Mouse (Mus musculus): ENCODE results near the gene Glra2.
"Not testable (repeated sequence)": the region's sequence is repeated elsewhere in the genome, so short reads cannot be mapped to it uniquely, and the experiment has no call there.

The Glra2 gene

DNA sequence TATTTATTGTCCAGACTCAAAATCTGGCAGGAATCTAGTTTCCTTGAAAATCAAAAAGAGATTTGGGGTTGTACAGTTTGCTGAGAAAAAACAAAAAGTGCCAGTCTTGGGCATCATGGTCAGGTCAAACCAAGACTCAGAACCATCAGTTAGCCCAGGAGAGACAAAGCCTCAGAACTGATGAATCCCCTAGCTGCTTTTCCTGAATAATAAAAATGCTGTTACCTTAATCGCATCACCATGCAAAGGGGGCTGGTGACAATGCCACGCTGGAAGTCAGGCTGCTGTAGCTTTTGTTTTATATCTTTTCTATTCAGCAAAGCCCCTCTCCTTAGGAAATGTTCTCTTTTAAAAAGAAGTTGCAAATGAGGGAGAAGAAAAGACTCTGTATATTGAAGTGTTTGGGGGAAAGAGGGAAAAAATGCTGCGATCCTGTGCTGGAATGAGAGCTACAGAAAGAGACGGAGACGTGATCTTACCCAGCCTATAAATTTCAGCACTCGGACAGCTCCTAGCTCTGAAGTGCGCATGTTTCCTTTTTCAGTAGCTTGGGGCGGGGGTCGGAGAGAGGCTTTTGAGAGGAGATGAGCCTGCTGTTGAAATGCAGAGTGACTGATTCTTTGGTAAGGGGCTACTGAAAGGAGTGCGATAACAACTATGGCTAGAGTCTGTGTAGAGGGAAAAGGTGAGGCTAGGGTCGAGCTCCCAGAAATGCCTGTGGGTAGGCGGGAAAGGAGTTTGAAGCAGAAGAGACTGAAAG lies at the start of gene Glra2:
Gene Glra2, minus strand, starts transcription at position 455 of the 760 bp plus-strand sequence.
- peak in 1 of 2 experiments; percentile 2 for DNase-seq (ENCODE audit: low spot score in 2 of 2)

- DNase-seq (ENCODE audit: low spot score in 2 of 2), result no peak
Observed at GRCm38 (mm10) chrX:165362798-165363197, 35.6 kb upstream of the Glra2 start.

DNA sequence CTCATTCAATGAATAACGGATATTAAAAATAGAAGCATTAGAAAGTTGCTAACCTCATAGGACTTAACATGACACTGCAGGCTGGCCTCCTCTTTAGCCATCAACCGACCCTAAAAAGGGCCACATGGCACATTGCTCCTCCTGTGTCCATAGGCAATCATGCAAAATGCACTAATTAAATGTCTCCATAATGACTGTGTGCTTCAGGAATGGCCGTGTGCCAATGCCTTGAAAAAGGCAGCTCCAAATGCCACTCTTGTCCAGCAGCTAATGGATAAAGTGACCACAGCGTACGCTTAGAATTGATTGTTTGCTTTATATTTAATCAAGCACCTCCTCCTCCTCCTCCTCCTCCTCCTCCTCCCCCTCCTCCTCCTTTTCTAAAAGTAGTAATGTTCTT lies 17.4 kb upstream of the Glra2 start:
- no peak for DNase-seq (ENCODE audit: low spot score in 2 of 2)

- DNase-seq (ENCODE audit: low spot score in 2 of 2), result no peak
Observed at GRCm38 (mm10) chrX:165327699-165328333, 623 bp upstream of the Glra2 start.

GRCm38 (mm10) chrX:165193550-165193949 lies 133.6 kb downstream of the Glra2 start:
- no peak for DNase-seq (ENCODE audit: low spot score in 2 of 2)

DNA sequence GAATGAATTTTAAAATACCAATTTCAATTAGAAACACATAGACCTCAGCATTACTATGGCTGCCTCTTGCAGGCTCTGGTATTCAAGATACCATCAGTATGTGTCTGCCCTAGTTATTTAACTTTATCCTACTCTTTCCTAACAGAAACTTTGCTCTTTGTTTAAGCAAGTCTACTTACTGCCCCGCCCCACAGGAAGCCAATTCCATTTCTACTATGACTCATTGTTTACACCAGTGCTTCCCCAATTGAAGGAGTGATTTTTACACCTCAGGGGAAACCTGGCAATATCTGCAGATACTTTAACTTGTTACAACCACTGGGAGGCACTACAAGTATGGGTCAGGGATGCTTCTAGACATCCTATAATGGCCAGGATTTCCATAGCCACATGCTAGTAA lies 136.0 kb downstream of the Glra2 start:
- DNase-seq (ENCODE audit: low spot score in 2 of 2), result no peak

DNA sequence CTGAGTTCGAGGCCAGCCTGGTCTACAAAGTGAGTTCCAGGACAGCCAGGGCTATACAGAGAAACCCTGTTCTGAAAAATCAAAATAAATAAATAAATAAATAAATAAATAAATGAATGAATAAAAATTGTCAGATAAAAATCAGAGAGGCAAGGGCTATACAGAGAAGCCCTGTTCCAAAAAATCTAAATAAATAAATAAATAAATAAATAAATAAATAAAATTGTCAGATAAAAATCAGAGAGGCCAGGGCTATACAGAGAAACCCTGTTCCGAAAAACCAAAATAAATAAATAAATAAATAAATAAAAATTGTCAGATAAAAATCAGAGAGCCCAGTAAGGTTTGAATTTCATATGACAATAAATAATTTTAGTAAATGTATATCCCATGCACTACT lies 144.2 kb downstream of the Glra2 start:
- DNase-seq (ENCODE audit: low spot score in 2 of 2), result not testable (repeated sequence)

GRCm38 (mm10) chrX:165156549-165156948 lies 170.6 kb downstream of the Glra2 start:
- DNase-seq (ENCODE audit: low spot score in 2 of 2), result no peak

GRCm38 (mm10) chrX:165104171-165104570 lies 223.0 kb downstream of the Glra2 start:
- DNase-seq (ENCODE audit: low spot score in 2 of 2), result no peak
